ENCODE assay signal across 20 mouse cellular contexts in genomic region chr9:22613271-22613824, GRCm38 (mm10).
DNase-seq lines count a peak whose midpoint lies in the region; ATAC-seq and TF ChIP-seq lines count a peak whose summit lies in the region.
"Had no signal": no experiment of that assay in that cellular context is flagged by ENCODE, and none has a peak within 500 bp of the region (broad histone marks: within the 10 kb centered on the region; RNA-seq: fewer than 3 reads in every experiment).

No protein-coding gene starts in this region.

- H3K27me3 ChIP-seq in forebrain, embryonic 15.5 days = no peaks in the 10 kb centered on the region
- H3K27me3 ChIP-seq in forebrain, embryonic 10.5 days (ENCODE audit: poor library complexity, severe bottlenecking) = no peaks in the 10 kb centered on the region
- H3K27me3 ChIP-seq in lung, embryonic 14.5 days (ENCODE audit: insufficient read depth, low read length) = no peaks in the 10 kb centered on the region
- H3K27me3 ChIP-seq in midbrain, embryonic 15.5 days (replicated peaks) = no peaks in the 10 kb centered on the region
- H3K27me3 ChIP-seq in midbrain, embryonic 10.5 days (ENCODE audit: low read depth, poor library complexity, severe bottlenecking) = no peaks in the 10 kb centered on the region
- no peaks in the 10 kb centered on the region for H3K27me3 ChIP-seq in intestine, postnatal 0 days (replicated peaks; ENCODE audit: control insufficient read depth, insufficient read depth, low read length)
- H3K27me3 ChIP-seq: embryonic facial prominence, embryonic 15.5 days; limb, embryonic 15.5 days; liver, embryonic 15.5 days had no signal

- no peak for DNase-seq in forebrain, embryonic 10.5 days (ENCODE audit: extremely low spot score, low spot score)
- peak; percentile 84 for DNase-seq in lung, embryonic 14.5 days
- DNase-seq in lung, postnatal 25 days (ENCODE audit: low spot score) = no peak
- no peak for DNase-seq in midbrain, embryonic 10.5 days (ENCODE audit: low spot score)
- DNase-seq: cerebellum, adult 11 months; cerebellum, postnatal 14 days; gastrocnemius, adult 2 months; kidney, adult 2 months; kidney, postnatal 36 days; retina, postnatal 1 day; thymus, postnatal 14 days had no signal

- no peaks in the 10 kb centered on the region for H3K9me3 ChIP-seq in forebrain, embryonic 15.5 days
- H3K9me3 ChIP-seq in forebrain, embryonic 10.5 days = peaks cover 3% of the 10 kb centered on the region; the same call in 1 of the 2 replicates
- no peaks in the 10 kb centered on the region for H3K9me3 ChIP-seq in lung, embryonic 14.5 days (ENCODE audit: low read depth, low read length)
- no peaks in the 10 kb centered on the region for H3K9me3 ChIP-seq in midbrain, embryonic 15.5 days
- H3K9me3 ChIP-seq in midbrain, embryonic 10.5 days (replicated peaks) = no peaks in the 10 kb centered on the region; the same call in 1 of the 2 replicates
- H3K9me3 ChIP-seq in intestine, postnatal 0 days (ENCODE audit: control insufficient read depth) = no peaks in the 10 kb centered on the region
- H3K9me3 ChIP-seq: embryonic facial prominence, embryonic 15.5 days; heart, embryonic 10.5 days; limb, embryonic 15.5 days; liver, embryonic 15.5 days had no signal

- peaks cover 4% of the 10 kb centered on the region; the same call in 1 of the 2 replicates for H3K4me1 ChIP-seq in forebrain, embryonic 15.5 days
- H3K4me1 ChIP-seq in forebrain, embryonic 10.5 days = no peaks in the 10 kb centered on the region
- no peaks in the 10 kb centered on the region for H3K4me1 ChIP-seq in lung, embryonic 14.5 days (ENCODE audit: insufficient read depth)
- H3K4me1 ChIP-seq in midbrain, embryonic 15.5 days = 0 out of 2 replicates have a peak, but pooled peaks cover 4% of the 10 kb centered on the region
- H3K4me1 ChIP-seq in midbrain, embryonic 10.5 days = peaks cover 5% of the 10 kb centered on the region; the same call in 1 of the 2 replicates
- H3K4me1 ChIP-seq in intestine, postnatal 0 days (replicated peaks; ENCODE audit: control insufficient read depth, insufficient read depth, low read length) = no peaks in the 10 kb centered on the region
- H3K4me1 ChIP-seq: embryonic facial prominence, embryonic 15.5 days; heart, embryonic 10.5 days; hindbrain, embryonic 10.5 days; liver, embryonic 15.5 days had no signal

- 0 out of 2 replicates have a peak, but pooled peaks have one; percentile 55 for ATAC-seq in forebrain, embryonic 15.5 days (replicated peaks)
- peak; percentile 71; the same call in 1 of the 2 replicates for ATAC-seq in lung, embryonic 14.5 days (ENCODE audit: insufficient read depth)
- peak; percentile 62; the same call in 1 of the 2 replicates for ATAC-seq in midbrain, embryonic 15.5 days (replicated peaks)
- ATAC-seq in intestine, postnatal 0 days = no peak

- no peak overlapping the region for H3K4me3 ChIP-seq in forebrain, embryonic 15.5 days
- H3K4me3 ChIP-seq in forebrain, embryonic 10.5 days = no peak overlapping the region
- no peak overlapping the region for H3K4me3 ChIP-seq in lung, embryonic 14.5 days (ENCODE audit: low read depth, low read length)
- H3K4me3 ChIP-seq in midbrain, embryonic 15.5 days = no peak overlapping the region
- no peak overlapping the region for H3K4me3 ChIP-seq in midbrain, embryonic 10.5 days
- no peak overlapping the region for H3K4me3 ChIP-seq in intestine, postnatal 0 days (ENCODE audit: low read depth, low read length)
- H3K4me3 ChIP-seq: embryonic facial prominence, embryonic 15.5 days; gastrocnemius, adult 2 months; heart, embryonic 10.5 days; hindbrain, embryonic 10.5 days; limb, embryonic 15.5 days; liver, embryonic 15.5 days had no signal

- H3K36me3 ChIP-seq in forebrain, embryonic 15.5 days = no peaks in the 10 kb centered on the region
- no peaks in the 10 kb centered on the region for H3K36me3 ChIP-seq in forebrain, embryonic 10.5 days (replicated peaks)
- H3K36me3 ChIP-seq in lung, embryonic 14.5 days (ENCODE audit: insufficient read depth) = no peaks in the 10 kb centered on the region
- no peaks in the 10 kb centered on the region for H3K36me3 ChIP-seq in midbrain, embryonic 15.5 days (replicated peaks)
- no peaks in the 10 kb centered on the region for H3K36me3 ChIP-seq in midbrain, embryonic 10.5 days
- no peaks in the 10 kb centered on the region for H3K36me3 ChIP-seq in intestine, postnatal 0 days (ENCODE audit: control insufficient read depth, insufficient read depth)
- H3K36me3 ChIP-seq: embryonic facial prominence, embryonic 15.5 days; heart, embryonic 10.5 days; hindbrain, embryonic 10.5 days; limb, embryonic 15.5 days; liver, embryonic 15.5 days had no signal

- peak overlapping the region; percentile 50; the same call in 1 of the 2 replicates for H3K27ac ChIP-seq in forebrain, embryonic 15.5 days (replicated peaks)
- H3K27ac ChIP-seq in forebrain, embryonic 10.5 days = no peak overlapping the region
- peak overlapping the region; percentile 13; the same call in 1 of the 2 replicates for H3K27ac ChIP-seq in lung, embryonic 14.5 days (ENCODE audit: low read depth)
- 0 out of 2 replicates have a peak overlapping the region, but pooled peaks have one; percentile 29 for H3K27ac ChIP-seq in midbrain, embryonic 15.5 days
- H3K27ac ChIP-seq in midbrain, embryonic 10.5 days (replicated peaks) = no peak overlapping the region
- H3K27ac ChIP-seq in intestine, postnatal 0 days (ENCODE audit: low read depth, low read length) = no peak overlapping the region
- H3K27ac ChIP-seq: embryonic facial prominence, embryonic 15.5 days; gastrocnemius, adult 2 months; heart, embryonic 10.5 days; hindbrain, embryonic 10.5 days; limb, embryonic 15.5 days; liver, embryonic 15.5 days; stomach, postnatal 0 days had no signal

- 42% methylated on average over 6 of the region's 6 CpGs for WGBS in forebrain, embryonic 15.5 days
- 92% methylated on average over 6 of the region's 6 CpGs for WGBS in forebrain, embryonic 10.5 days
- WGBS in lung, embryonic 14.5 days = 43% methylated on average over 6 of the region's 6 CpGs
- WGBS in midbrain, embryonic 15.5 days = 56% methylated on average over 6 of the region's 6 CpGs
- 84% methylated on average over 6 of the region's 6 CpGs for WGBS in midbrain, embryonic 10.5 days
- WGBS in intestine, postnatal 0 days = 79% methylated on average over 6 of the region's 6 CpGs

- TF ChIP-seq CTCF in lung, embryonic 14.5 days (IDR thresholded peaks at IDR 0.05; ENCODE audit: low read depth) = no peak
- no peak for TF ChIP-seq CTCF in intestine, postnatal 0 days (IDR thresholded peaks at IDR 0.05; ENCODE audit: low read depth)

- H3K9ac ChIP-seq in forebrain, embryonic 15.5 days (replicated peaks) = no peak overlapping the region
- no peak overlapping the region for H3K9ac ChIP-seq in lung, embryonic 14.5 days
- no peak overlapping the region for H3K9ac ChIP-seq in midbrain, embryonic 15.5 days
- H3K9ac ChIP-seq in intestine, postnatal 0 days (ENCODE audit: low read depth, low read length) = no peak overlapping the region
- H3K9ac ChIP-seq: embryonic facial prominence, embryonic 15.5 days; limb, embryonic 15.5 days; liver, embryonic 15.5 days had no signal

- no peak overlapping the region for H3K4me2 ChIP-seq in forebrain, embryonic 15.5 days (replicated peaks)
- no peak overlapping the region for H3K4me2 ChIP-seq in lung, embryonic 14.5 days
- no peak overlapping the region for H3K4me2 ChIP-seq in midbrain, embryonic 15.5 days
- no peak overlapping the region for H3K4me2 ChIP-seq in intestine, postnatal 0 days (replicated peaks; ENCODE audit: low read depth)
- H3K4me2 ChIP-seq: embryonic facial prominence, embryonic 15.5 days; limb, embryonic 15.5 days; liver, embryonic 15.5 days had no signal

Comparison
In these comparisons a context has a peak if more than half of its experiments do, and no peak if none do; other contexts are left out.
1. H3K27ac ChIP-seq: peak in forebrain, embryonic 15.5 days (single experiment), lung, embryonic 14.5 days (single experiment) and midbrain, embryonic 15.5 days (single experiment); none in forebrain, embryonic 10.5 days (single experiment), midbrain, embryonic 10.5 days (single experiment) and intestine, postnatal 0 days (single experiment).